Mouse (Mus musculus) cortical plate, adult 2 months (tissue): Measurements from ENCODE around the gene Olfr485.

ENCODE experiments used
- CTCF ChIP-seq: fragments of 200-500 bp; IDR thresholded peaks from 2 replicates; pipeline ENCODE4 v1.5.1; 2011; ENCODE audit warnings: mild to moderate bottlenecking, control low read depth, low read length; ENCODE audit not compliant: insufficient read depth; ENCODE audit errors: extremely low read depth
- POLR2A ChIP-seq: fragments of 200-500 bp; IDR thresholded peaks from 2 replicates; pipeline ENCODE4 v1.6.1; 2011; ENCODE audit warnings: mild to moderate bottlenecking, low read length, control low read depth; ENCODE audit not compliant: insufficient read depth; ENCODE audit errors: extremely low read depth

DNA sequence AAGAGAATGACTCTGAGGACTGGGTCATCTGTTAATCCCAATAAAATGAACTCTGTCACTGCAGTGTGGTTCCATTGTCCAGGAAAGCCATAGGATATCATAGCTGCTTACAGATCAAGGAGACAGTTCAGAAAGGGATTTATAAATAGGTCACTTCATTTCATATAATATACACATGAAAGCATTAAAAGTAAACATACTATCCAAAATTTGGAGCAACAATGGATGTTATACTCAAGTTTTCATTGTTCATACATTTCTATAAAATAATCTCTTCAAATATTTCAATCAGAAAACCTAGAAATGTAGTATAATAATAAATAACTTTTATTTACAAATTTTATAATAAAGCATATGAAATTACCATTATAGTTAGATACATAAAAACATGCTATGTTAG, at the start of gene Olfr485:
- TF ChIP-seq POLR2A = no peak
- no peak for TF ChIP-seq CTCF
